Mouse (Mus musculus) midbrain, embryonic 11.5 days (tissue): ENCODE data around the gene Tcf3. TPM values are rescaled to one million over a fixed set of nuclear protein-coding genes. Genes with fewer than 3 reads are reported as not detected.

ENCODE experiments used
- ATAC-seq: fragments of 200-750 bp; cut with Nextera tagmentation; 2 replicates; pipeline ENCODE4 v1.8.0; 2017; ENCODE audit warnings: moderate TSS enrichment, moderate library complexity; ENCODE audit not compliant: low FRiP score
- DNase-seq: peaks from one replicate; pipeline ENCODE4 v3.0.0; 2015; ENCODE audit warnings: low spot score; ENCODE audit errors: missing footprints
- H3K27ac ChIP-seq: fragments of 300-500 bp; sonication (generic); 2 replicates; pipeline ENCODE4 v1.5.1; 2014; ENCODE audit warnings: low read depth, low read length
- H3K27me3 ChIP-seq: fragments of 300-500 bp; sonication (generic); 2 replicates; pipeline ENCODE4 v1.6.1; 2014; ENCODE audit warnings: mild to moderate bottlenecking, low read length, moderate library complexity, mixed read lengths; ENCODE audit not compliant: control insufficient read depth, insufficient read depth
- H3K36me3 ChIP-seq: fragments of 300-500 bp; sonication (generic); 2 replicates; pipeline ENCODE4 v1.6.1; 2014; ENCODE audit warnings: mild to moderate bottlenecking, low read length, moderate library complexity, mixed read lengths; ENCODE audit not compliant: control insufficient read depth, insufficient read depth
- H3K4me1 ChIP-seq: fragments of 300-500 bp; sonication (generic); 2 replicates; pipeline ENCODE4 v1.6.1; 2014; ENCODE audit warnings: low read length; ENCODE audit not compliant: control insufficient read depth, insufficient read depth
- H3K4me2 ChIP-seq: fragments of 300-500 bp; sonication (generic); 2 replicates; pipeline ENCODE4 v1.6.1; 2014; ENCODE audit warnings: mild to moderate bottlenecking, moderate library complexity
- H3K4me3 ChIP-seq: fragments of 300-500 bp; sonication (generic); 2 replicates; pipeline ENCODE4 v1.5.1; 2014; ENCODE audit warnings: low read depth, low read length
- H3K9ac ChIP-seq: fragments of 300-500 bp; sonication (generic); 2 replicates; pipeline ENCODE4 v1.6.1; 2014; ENCODE audit warnings: low read length
- H3K9me3 ChIP-seq: fragments of 300-500 bp; sonication (generic); 2 replicates; pipeline ENCODE4 v1.6.1; 2016; ENCODE audit warnings: low read length; ENCODE audit not compliant: control insufficient read depth
- WGBS: fragments of 180-500 bp; shearing (Covaris S2); extraction: QIAGEN DNeasy Blood & Tissue Kit; methylation state at CpG from one replicate; pipeline ENCODE4 v1.1.7; 2014; 5-methylcytosine and 5-hydroxymethylcytosine counted together
- polyA plus RNA-seq: library from polyadenylated mRNA; unstranded; fragments of >200 nt; fragmentation: Nextera tagmentation; extraction: Ambion mirVana; gene quantifications from 2 replicates; pipeline ENCODE4 v1.2.1, GENCODE M21; 2014

Gene Tcf3
- polyA plus RNA-seq, 1 experiment from 2014 or later: 154 TPM

DNA sequence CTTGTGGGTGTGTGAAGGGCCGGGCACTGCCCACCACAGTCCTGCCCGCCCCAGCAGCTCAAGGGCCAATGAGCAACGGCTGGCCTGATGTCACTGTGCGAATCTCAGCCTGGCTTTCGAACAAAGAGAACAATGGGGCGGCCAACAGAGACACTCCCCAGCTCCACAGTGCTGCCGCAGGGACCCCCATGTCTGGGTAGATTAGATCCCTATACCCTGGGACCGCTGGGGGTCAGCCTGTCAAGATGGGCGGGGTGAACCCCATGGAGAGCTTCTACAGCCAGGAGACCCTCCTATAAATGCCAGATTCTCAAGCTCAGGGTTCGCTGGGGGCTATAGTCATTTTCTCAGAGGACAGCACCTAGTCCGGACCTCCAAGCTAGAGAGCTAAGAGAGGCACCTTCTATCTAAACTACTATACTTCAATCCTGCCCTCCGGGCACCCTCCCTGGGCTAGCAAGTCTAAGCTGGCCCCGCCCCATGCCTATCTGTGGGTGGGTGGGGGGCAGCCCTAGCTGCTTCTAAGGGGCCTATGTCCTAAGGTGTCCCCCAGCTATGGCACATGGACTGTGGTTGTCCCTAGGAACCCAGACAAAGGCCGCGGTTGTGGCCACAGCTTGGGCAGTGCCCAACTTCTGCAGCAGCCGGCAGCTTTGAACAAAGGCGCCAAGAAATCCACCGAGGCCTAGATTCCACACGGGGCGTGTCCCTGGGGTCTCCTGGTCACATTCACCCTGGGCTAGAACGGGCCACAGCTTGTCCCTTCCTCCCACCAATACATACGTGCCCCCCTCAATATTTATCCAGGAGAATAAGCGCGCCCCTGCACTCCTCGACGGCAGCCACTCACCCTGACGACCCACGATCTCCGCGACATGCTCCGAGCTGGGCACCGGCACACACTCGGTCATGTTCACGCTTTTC is 47.4 kb downstream of the Tcf3 start:
- Histone ChIP-seq H3K36me3 (peaks cover 18% of the 10 kb centered on the region), H3K4me1 (peaks cover 29% of the 10 kb centered on the region), H3K27ac (peak overlapping the region; percentile 97), H3K4me2 (peak overlapping the region; percentile 68), H3K9ac (peak overlapping the region; percentile 96), H3K27me3 (no peaks in the 10 kb centered on the region), H3K9me3 (no peaks in the 10 kb centered on the region), H3K4me3 (peak overlapping the region; percentile 98)
- DNase-seq: peak; percentile 96
- under 1% methylated on average over 34 of the region's 34 CpGs for WGBS
- peak; percentile 83 for ATAC-seq

- ATAC-seq (peak; percentile 15), DNase-seq (no peak)
- H3K4me3 ChIP-seq: peak overlapping the region; percentile 98
- peaks cover 21% of the 10 kb centered on the region for H3K36me3 ChIP-seq
- peaks cover 31% of the 10 kb centered on the region for H3K4me1 ChIP-seq
- H3K4me2 ChIP-seq: peak overlapping the region; percentile 68
- no peaks in the 10 kb centered on the region for H3K9me3 ChIP-seq
- 11% methylated on average over 7 of the region's 7 CpGs for WGBS
- peak overlapping the region; percentile 97 for H3K27ac ChIP-seq
- no peaks in the 10 kb centered on the region for H3K27me3 ChIP-seq
- H3K9ac ChIP-seq: peak overlapping the region; percentile 96
These were observed 48.1 kb downstream of the Tcf3 start for GRCm38 (mm10) chr10:80385310-80385709.

DNA sequence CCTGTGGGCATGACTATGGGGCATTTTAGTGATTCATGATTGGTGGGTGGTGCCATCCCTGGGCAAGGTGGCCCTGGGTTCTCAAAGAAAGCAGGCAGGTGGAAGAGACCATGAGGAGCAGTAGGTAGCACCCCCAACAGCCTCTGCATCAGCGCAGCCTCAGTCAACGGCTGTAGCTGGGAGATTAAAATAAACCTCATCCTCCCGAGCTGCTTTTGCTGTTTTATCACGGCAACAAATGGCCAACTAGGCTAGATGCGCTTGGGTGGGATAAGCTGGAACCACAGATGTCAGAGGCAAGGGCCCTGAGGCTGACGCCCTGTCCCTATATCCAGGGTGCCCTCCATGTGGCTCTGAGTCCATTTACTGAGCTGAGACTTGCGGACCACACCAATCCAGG is 48.7 kb downstream of the Tcf3 start:
- peaks cover 31% of the 10 kb centered on the region for H3K4me1 ChIP-seq
- ATAC-seq (no peak), DNase-seq (no peak)
- peaks cover 21% of the 10 kb centered on the region for H3K36me3 ChIP-seq
- 76% methylated on average over 7 of the region's 7 CpGs for WGBS
- no peaks in the 10 kb centered on the region for H3K9me3 ChIP-seq
- H3K4me3 ChIP-seq: peak overlapping the region; percentile 98
- peak overlapping the region; percentile 97 for H3K27ac ChIP-seq
- H3K27me3 ChIP-seq: no peaks in the 10 kb centered on the region
- H3K4me2 ChIP-seq: peak overlapping the region; percentile 68
- H3K9ac ChIP-seq: peak overlapping the region; percentile 96

DNA sequence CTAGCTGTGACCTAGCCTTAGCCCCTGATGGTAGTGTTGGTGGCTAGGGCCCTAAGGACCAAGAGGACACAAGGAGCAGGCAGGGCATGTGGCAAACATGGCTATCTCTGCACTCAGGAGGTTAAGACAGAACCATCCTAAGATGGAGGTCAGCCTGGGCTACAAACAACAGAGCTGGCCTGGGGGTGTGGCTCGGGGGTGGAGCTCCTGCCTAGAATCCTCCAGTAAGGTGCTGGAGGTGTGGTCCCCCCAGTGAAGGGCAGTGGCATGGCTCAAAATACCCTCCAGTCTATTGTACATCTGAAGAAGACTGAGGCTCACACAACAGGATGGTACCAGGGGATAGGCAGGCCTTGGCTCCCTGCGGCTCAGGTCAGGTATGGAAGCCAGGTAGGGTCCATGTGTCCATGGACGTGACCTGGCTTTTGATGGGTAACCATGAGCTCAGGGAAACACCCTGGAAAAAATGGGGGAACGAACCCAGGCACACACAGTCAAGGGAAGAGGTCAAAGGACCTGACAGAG is 49.3 kb downstream of the Tcf3 start:
- Histone ChIP-seq H3K4me1 (peaks cover 31% of the 10 kb centered on the region), H3K9ac (peak overlapping the region; percentile 96), H3K4me3 (peak overlapping the region; percentile 98), H3K27me3 (no peaks in the 10 kb centered on the region), H3K4me2 (peak overlapping the region; percentile 68), H3K36me3 (peaks cover 21% of the 10 kb centered on the region), H3K9me3 (no peaks in the 10 kb centered on the region), H3K27ac (no peak overlapping the region; the same call in 1 of the 2 replicates)
- DNase-seq (no peak), ATAC-seq (no peak)
- WGBS: 85% methylated on average over 4 of the region's 4 CpGs

DNA sequence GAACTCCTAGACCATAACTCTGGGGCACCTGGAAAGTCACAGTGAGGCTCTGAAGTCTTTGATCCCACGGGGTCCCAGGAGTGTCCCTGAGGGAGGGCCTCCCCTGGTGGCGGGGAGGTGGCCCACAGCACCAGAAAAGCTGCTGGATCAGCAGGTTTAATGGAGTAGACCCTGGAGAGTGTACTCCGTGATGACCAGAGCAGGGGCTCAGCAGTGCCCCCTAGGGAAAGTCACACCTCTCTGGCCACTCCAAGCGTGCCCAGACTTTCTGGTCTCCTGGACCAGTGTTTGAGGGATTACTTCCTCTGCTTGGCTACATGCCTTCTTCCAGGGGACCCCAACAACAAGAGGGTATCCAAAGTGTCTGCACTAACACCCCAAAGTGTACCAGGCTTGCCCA is 50.0 kb downstream of the Tcf3 start:
- Histone ChIP-seq H3K4me2 (0 out of 2 replicates have a peak overlapping the region, but pooled peaks have one; percentile 6), H3K4me3 (peak overlapping the region; percentile 98; the same call in 1 of the 2 replicates), H3K27ac (no peak overlapping the region), H3K4me1 (peaks cover 31% of the 10 kb centered on the region), H3K9me3 (no peaks in the 10 kb centered on the region), H3K9ac (peak overlapping the region; percentile 96; the same call in 1 of the 2 replicates), H3K27me3 (no peaks in the 10 kb centered on the region), H3K36me3 (peaks cover 21% of the 10 kb centered on the region)
- DNase-seq: no peak
- ATAC-seq: no peak
- WGBS: 58% methylated on average over 4 of the region's 4 CpGs

DNA sequence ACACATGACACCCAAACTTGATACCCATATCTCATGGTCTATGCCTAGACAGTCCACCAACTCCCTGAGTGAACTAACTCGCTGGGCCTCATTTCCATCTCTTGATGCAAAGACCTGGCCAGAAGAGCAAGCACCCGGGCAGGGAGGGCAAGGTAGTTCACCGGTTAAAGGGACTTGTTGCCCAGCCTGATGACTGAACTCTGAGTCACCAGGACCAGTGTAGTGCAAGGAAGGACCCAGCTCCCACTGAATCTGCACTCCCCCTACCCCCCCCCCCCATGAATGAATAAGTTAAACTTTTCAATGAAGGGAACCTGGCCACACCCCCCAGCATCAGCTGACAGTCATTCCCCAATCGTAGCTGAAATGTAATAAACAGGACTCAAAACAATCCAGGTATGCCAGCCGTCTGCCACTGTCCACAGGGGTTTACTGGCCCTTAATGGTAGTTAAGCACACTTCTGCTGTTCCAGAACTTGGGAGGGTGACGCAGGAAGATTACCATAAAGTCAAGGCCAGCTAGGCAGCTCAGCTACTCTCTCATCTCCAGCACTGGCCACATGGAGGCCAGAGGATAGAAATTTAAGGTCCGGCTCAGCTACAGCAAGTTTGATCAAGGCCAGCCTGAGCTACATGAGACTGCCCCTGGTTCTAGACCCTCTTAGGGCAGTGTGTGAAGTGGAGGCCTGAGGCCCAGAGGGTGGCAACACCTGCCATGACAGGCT is 50.6 kb downstream of the Tcf3 start:
- peaks cover 21% of the 10 kb centered on the region for H3K36me3 ChIP-seq
- no peak overlapping the region for H3K27ac ChIP-seq
- no peaks in the 10 kb centered on the region for H3K9me3 ChIP-seq
- WGBS: 92% methylated on average over 7 of the region's 7 CpGs
- DNase-seq (no peak), ATAC-seq (no peak)
- no peak overlapping the region for H3K4me3 ChIP-seq
- peaks cover 26% of the 10 kb centered on the region for H3K4me1 ChIP-seq
- H3K27me3 ChIP-seq: no peaks in the 10 kb centered on the region
- no peak overlapping the region for H3K9ac ChIP-seq
- no peak overlapping the region for H3K4me2 ChIP-seq

GRCm38 (mm10) chr10:80377716-80378115 is 55.7 kb downstream of the Tcf3 start:
- H3K36me3 ChIP-seq: peaks cover 15% of the 10 kb centered on the region
- 52% methylated on average over 10 of the region's 10 CpGs for whole genome bisulfite sequencing
- H3K4me3 ChIP-seq: no peak overlapping the region
- no peaks in the 10 kb centered on the region for H3K9me3 ChIP-seq
- no peaks in the 10 kb centered on the region for H3K27me3 ChIP-seq
- 0 out of 2 replicates have a peak, but pooled peaks cover 2% of the 10 kb centered on the region for H3K4me1 ChIP-seq
- H3K9ac ChIP-seq: no peak overlapping the region
- ATAC-seq (no peak), DNase-seq (peak; percentile 92)
- no peak overlapping the region for H3K27ac ChIP-seq
- no peak overlapping the region for H3K4me2 ChIP-seq

DNA sequence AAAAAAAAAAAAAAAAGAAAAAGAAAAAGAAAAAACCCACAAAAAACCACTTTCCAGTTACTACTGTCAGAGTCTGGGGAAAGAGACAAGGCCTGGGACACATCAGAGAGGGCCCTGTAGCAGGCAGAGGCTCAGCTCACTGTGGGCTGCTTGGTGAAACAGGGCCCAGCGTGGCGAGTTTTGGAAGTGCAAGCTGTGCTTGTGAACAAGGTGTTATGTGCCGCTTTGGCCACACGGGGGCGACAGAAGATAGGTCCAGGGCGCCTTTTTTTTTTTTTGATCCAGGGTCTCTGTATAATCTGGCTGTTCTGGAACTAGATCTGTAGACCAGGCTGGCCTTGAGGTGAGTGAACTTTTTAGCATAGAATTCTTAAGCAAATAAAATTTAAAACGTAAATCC is 57.3 kb downstream of the Tcf3 start:
- 3% methylated on average over 7 of the region's 7 CpGs for WGBS
- peaks cover 3% of the 10 kb centered on the region for H3K36me3 ChIP-seq
- H3K27ac ChIP-seq: no peak overlapping the region
- H3K4me1 ChIP-seq: peaks cover 8% of the 10 kb centered on the region; the same call in 1 of the 2 replicates
- ATAC-seq: peak; percentile 49; the same call in 1 of the 2 replicates
- no peaks in the 10 kb centered on the region for H3K27me3 ChIP-seq
- no peak overlapping the region for H3K4me2 ChIP-seq
- DNase-seq: peak; percentile 100
- no peaks in the 10 kb centered on the region for H3K9me3 ChIP-seq
- no peak overlapping the region for H3K4me3 ChIP-seq
- no peak overlapping the region for H3K9ac ChIP-seq
